Mouse (Mus musculus) adrenal gland, postnatal 10 days (tissue): ENCODE data around the gene Tsga10. TPM values are rescaled to one million over a fixed set of nuclear protein-coding genes. Genes with fewer than 3 reads are reported as not detected.

Experiments
- DNase-seq: peaks from one replicate; pipeline ENCODE4 v3.0.0; 2021; ENCODE audit warnings: mixed read lengths
- long read RNA-seq, 2 experiments: library from polyadenylated mRNA; stranded (forward); transcript quantifications; one replicate each; pipeline ENCODE4 v2.0.0; 2021
- total RNA-seq, 2 experiments: library from RNA; stranded (reverse); gene quantifications; 2 replicates each; pipeline ENCODE4 v1.2.3; 2021

Tsga10 gene
- 1 to 10 TPM; 3.9 to 4.7 TPM for total RNA-seq
- long read RNA-seq, experiment 1, partial matches to known transcripts: 0 of 3 reads
- long read RNA-seq, experiment 1, other reads (novel, unspliced or antisense): 2 of 3 reads
- long read RNA-seq, experiment 2, partial matches to known transcripts: 0 of 1 reads
- long read RNA-seq, experiment 2, other reads (novel, unspliced or antisense): 0 of 1 reads

DNA sequence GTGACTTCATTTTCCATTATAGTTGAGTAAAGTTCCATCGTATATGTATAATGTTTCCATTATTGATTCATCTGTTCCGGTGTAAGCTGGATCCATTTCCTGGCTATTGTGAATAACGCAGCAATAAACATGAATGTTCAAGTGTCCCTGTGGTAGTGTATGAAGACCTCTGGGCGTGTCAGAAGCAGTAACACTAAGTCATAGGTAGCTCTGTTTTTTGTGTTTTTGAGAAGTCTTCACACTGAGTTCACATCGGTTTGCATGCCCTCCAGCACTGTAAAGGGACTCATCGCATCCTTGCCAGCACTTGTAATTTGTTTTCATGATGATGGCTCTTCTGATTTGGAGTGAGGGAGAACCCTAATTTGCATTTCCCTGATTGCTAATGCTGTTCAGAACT, at the start of gene Tsga10:
Gene Tsga10 (minus strand): TSS at position 144 of the 400 bp plus-strand sequence.
- DNase-seq: no peak

DNA sequence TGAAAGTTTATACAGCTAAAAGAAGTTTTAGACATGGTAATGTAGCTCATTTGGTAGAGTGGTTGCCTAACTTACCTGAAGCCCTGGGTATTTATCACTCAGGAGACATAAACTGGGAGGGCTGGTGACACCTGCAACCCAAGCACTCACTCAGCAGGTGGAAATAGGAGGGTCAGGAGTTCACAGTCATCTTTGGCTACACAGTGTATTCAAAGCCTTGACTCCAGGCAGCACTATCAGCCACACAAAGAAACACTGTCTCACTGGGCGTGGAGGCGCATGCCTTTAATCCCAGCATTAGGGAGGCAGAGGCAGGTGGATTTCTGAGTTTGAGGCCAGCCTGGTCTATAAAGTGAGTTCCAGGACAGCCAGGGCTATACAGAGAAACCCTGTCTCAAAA, 46.5 kb upstream of the Tsga10 start:
- no peak for DNase-seq

DNA sequence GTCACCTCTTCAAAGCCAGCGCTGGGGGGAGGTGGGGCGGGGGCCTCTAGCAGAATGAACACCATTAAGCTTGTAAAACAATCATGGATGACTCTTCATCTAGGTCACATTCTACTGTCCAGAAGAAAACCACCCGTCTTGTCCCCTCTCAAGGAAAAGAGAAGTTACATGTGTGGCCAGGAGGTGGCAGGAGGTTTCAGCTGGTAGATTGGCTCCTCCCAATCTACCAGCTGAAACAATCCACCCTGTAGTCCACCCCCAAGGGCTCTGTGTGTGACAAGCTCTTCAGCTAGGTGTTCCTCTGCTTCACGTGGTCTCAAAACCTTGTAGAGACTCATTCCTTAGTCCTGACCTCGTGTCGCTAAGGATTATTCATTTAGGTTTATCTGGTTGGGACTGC, 36.9 kb upstream of the Tsga10 start:
- DNase-seq: peak; percentile 52

DNA sequence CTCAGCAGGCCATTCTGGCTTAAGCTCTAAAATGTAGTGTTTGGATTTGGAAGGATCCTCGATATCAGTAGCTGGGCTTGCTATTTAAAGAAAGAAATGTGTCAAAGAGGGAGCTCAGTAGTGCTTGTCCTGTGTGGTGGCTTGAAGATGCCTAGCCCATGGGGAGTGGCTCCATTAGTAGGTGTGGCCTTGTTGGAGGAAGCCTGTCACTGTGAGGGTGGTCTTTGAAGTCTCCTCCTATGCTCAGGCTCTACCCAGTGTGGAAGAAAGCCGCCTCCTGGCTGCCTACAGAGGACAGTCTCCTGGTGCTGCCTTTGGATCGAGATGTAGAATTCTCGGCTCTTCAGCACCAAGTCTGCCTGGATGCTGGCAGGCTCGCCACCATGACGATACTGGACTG, 34.1 kb upstream of the Tsga10 start:
- DNase-seq: no peak

DNA sequence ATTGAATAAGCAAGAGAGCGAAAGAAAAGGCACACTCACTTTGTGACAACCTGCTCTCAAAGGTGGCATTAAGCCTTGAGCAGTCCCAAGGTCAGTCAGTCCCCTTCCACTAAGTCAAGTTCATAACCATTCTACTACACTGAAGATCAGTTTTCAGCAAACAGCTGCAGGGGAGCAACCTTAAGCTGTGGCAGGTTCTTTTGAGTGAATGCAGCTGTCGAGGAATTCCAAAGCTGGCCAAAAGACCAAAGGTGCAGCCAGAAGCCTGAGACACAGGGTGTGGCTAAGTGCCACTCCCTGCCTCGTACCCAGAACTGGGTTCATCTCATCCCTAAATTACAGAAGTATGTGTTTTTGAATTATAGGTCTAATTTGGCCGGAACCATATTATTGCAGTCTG, 33.6 kb upstream of the Tsga10 start:
- DNase-seq: no peak

DNA sequence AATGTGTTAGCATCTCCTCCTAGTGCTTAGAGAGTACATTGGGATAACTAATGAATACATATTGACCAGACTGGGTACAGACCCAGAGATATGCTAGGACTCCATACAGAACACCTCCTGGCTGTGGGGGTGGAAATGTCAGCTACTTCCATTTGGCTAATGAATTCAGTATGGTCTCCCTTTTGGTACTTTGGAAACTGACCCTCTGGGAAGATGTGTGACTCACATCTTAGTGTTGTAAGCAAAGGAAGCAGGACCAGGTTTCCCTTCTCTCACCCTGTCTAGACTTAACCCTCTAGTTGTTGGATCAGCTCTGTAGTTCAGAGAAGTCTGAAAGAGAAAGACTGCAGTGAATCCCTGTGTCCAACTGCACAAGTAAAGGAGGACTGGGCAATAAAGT, 28.4 kb upstream of the Tsga10 start:
- DNase-seq: no peak

DNA sequence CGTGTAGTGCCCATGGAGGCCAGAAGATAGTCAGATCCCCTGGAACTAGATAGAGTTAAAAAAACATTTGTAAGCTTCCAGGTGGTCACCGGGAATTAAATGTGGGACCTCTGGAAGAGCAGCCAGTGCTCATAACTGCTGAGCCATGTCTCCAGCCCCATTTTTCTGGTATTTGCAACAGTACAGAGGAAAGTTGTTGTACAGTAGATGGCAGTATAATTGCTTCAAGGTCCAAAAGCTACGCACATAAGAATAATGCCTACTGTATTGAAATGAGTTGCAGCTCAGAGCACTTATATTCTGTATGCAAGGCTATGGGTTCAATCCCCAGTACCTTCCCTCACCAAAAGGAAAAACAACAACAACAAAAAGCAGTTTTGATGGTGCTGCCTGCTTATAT, 25.2 kb upstream of the Tsga10 start:
- DNase-seq: no peak

DNA sequence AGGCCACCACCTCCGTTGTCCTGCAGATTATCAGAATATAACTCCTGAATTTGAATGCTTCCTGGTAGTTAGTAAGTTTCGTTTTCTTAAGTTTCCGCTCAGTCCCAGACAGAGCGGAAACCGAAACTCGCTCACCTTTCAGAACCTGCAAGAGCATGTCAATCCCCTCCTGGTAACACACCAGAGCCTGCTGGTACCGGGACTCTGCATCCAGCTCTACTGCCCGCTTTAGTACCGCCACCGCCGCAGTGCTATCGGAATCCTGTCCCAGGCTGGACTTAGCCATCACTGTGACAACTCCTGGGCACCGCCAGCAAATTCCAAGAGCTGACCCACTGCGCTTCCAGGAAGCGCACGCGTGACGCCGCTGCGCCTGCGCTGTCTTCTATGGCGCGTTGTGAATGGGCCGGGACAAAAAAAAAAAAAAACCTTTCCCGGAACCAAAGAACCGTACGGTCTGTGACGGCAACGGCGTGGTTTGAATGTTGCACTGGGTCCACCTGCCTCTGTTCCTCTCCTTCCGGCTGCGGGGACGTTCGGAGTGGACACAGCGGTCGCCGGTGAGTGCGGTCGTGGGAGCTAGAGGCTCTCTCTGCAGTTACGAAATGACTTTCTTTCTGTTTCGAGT, 23.9 kb upstream of the Tsga10 start, which contains the start of the genes Mitd1 and Mrpl30:
Gene Mitd1 (minus strand): TSS at position 387 of the 628 bp plus-strand sequence.
Gene Mrpl30 (plus strand): TSS at position 453 of the 628 bp plus-strand sequence.
- DNase-seq: peak; percentile 93

DNA sequence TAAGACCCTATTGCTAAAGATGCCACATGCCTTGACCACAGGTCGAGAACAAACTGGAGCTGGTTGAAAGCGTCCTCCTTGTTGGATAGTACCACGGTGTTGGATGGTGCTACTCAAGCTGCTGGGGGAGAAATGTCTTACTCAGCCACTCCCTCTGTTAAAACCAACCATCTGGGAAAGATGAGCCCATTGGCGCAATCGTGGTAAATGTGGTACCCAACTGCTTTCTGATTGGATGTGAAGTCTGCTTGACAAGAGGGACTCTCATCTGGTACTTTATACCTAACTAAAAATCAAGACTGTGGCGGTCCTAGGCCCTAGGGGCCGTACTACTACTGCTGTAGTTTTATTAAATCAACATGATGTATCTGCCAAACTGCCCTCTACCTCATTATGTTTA, 23.0 kb upstream of the Tsga10 start:
- DNase-seq: no peak

DNA sequence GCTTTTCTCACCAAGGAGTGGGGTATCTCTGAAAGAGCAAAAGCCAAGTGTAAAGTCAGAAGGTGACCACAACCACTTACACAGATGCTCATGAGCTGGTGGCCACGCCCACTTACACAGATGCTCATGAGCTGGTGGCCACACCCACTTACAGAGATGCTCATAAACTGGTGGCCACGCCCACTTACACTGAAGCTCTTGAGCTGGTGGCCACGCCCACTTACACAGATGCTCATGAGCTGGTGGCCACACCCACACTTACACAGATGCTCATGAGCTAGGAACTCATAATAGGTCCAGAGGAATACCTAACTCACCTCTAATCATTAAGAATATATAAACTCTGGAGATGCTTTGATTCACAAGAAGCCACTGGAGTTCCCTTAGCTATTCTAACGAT, 18.2 kb upstream of the Tsga10 start:
- DNase-seq: no peak

DNA sequence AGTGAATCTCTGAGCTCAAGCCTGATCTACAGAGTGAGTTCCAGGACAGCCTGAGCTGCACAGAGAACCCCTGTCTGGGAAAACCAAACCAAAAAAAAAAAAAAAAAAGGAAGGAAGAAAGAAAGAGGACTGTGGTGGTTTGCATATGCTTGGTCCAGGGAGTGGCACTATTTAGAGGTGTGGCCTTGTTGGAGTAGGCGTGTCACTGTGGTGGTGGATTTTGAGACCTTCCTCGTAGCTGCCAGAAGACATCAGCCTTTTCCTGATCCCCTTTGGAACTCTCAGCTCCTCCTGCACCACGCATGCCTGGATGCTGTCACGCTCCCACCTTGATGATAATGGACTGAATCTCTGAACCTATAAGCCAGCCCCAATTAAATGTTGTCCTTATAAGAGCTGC, 17.2 kb upstream of the Tsga10 start:
- no peak for DNase-seq

DNA sequence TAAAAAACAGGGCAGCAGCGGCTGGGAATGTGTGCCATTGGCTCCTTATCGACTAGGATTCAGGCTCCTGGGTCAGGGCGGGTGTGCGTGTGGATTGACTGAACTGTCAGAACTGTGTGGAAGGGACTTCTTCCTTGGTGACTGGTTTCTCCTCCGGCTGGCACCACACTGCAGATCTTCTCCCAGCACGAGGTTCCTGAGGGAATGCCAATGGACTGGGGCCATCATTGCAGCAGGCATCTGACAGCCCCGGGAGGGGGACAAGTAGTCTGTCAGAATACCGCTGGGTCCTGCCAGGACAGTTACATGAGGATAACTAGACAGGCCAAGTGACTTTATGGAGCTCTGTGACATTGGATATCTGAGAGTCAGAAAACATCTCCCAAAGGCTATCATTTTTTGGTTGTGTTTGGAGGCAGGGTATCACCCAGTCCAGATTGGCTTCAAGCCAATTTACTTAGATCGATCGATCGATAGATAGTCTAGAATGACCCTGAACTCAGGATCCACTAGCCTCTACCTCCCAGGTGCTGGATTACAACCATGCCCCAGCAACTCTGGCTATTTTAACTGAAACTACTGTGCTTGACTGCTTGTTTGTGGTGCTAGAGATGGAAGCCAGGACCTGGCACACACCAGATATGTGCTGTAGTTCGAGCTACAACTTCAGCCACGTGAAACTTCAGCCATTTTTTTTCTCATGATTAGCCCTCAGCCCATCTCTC, 11.7 kb upstream of the Tsga10 start:
- peak; percentile 66 for DNase-seq

DNA sequence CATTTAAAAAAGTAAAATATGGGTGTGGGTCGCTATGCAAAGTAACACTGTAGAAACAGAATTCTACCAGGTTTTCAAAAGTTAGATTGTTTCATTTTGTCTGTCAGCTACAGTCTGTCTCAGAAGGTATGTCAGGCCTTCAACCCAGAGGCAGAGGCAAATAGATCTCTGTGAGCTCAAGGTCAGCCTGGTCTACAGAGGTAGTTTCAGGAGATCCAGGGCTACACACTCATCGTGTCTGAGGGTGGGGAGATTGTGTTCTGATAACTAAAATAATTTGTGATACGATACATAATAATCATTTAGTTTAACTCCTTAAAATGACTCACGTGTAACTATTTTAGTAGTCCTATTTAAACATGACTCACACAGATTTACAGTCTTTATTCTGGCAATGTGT, 6.9 kb upstream of the Tsga10 start:
- DNase-seq: no peak

DNA sequence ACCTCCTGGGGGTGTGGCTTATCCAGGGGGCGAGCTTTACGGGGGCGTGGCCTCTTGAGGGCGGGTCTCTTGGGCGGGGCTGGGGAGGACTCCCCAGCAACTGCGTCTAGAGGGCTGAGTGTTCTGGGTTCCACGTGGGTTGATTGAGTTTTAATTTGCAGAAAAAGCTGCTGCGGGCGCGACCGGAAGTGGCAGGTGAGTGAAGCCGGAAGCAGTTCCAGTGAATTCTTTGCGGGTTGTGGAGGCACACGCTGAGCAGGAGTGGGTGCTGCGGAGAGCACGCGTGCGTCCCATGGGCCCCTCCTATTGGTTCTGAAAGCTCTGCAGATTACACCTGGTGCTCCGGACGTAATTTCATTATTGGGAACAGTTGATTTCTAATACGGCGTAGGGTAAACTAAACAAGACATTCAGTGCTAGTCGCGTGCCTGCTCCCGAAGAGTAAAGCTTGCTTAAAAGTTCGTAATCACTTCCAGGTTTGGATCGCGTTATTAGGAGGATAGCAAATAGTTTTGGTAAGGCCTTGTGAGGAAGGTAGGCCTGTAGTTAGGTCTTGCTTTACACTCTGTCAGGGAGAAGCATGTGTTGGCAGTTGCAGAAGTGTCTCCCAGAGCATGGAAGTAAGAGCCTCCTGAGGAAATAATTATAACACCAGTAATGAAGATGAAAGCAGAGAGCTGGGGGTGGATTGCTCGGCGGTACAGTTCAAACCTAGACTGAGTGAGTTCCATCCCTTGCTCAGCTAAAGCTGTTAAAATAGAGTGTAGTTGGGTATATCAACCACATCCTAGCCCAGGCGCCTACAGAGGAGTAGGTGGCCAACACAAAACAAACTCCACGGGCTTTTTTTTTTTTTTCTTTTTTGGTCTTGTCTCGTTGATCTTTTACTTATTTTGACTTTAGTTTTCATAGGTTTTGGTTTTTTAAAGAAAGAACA, 6.2 kb upstream of the Tsga10 start:
- peak; percentile 91 for DNase-seq

DNA sequence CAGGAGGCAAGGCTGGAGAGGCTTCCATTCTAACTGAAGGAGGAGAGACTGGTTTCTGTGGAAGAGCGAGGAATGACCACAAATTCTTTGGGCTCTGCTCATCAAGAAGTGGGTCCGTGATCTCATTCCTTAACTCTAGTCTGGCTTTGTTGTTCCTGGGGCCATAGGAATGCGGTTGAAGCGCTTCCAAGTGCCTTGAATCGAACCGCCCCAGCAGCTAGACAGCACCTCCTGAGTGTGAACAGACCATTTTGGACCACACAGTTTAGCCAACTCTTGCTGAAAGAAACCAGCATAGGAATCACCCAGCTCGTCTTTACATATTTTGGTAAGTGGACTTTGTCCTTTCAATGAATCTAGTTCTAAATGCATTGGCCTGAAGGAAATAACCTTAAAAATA, 5.5 kb upstream of the Tsga10 start, which contains the start of gene Lipt1:
Gene Lipt1 (plus strand): TSS at position 35 of the 400 bp plus-strand sequence.
- no peak for DNase-seq

DNA sequence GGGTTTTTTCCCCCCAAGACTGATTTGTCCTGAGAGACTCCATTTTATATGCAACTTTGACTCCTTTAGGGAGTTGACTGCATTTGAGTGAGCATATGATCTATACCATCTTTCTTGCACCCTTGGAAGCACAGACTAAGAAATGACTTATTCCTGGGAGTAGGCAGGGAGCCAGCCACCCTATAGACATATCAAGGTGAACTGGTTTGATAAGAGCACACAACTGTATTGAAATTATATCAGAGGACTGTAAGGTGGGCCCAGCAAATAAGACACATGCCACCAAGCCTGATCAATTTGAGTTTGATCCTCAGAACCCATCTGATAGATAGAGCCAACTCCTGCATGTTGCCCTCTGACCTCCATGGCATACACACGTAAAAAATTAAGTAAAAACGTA, 3.1 kb upstream of the Tsga10 start:
- DNase-seq: no peak

DNA sequence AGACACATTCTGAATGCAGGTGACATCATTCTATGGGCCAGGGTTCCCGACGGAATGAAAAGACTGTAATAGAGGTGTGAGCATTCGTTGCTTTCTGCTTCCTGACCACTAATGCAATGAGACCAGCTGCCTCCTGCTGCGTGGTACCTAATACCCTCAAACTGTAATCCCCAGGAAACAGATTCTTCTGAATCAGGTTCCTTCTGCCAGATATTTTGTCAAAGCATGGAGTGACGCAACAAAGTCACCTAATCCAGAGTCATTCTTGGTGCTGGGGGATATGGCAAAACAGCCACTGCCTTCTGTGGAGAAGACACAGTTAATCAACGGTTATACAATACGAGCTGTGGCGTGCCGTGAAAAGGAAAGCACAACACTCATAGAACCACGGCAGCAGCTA, 2.4 kb upstream of the Tsga10 start:
- DNase-seq: no peak

DNA sequence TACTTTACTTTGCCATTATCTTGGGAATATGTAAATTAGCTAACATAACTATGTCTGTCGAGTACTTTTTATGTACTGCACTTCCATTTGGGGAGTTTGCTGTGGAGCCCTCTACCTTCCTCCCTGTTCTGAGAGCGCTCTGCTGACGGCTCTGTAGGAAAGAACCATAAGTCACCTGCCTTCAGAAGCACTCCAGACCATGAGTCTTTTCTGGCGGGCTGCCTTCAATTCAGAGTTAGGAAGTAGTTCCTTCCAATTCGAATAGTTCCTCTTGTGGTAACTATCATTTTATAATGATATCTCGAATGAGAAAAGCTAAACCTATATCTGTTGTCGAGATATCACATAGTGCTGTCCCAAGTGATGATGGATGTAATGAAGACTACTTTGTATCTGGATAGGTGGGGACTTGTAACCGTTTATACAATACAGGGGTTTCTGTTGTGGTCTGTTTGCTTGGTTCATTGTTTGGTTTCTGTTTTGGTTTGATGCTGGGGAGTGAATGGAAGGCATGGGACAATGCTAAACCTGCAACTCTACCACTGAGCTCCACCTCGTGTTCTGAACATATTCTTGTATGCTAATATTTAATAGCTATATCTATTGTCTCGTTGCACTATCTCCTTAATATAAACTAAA, 1.6 kb upstream of the Tsga10 start:
- no peak for DNase-seq

DNA sequence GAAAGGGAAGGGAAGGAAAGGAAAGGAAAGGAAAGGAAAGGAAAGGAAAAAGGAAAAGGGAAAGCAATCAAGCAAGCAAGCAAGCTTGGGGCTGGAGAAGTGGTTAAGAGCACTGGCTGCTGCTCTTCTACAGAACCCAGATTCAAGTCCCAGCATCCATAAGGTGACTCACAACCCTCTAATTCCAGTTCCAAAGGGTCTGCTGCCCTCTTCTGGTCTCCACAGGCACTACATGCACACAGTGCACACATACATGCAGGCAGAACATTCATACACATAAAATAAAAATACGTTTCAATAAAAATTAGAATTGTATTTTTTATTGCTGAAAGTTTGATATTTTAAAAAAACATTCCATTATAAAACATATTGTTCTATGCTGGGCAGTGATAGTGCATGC, 827 bp upstream of the Tsga10 start:
- peak; percentile 67 for DNase-seq

DNA sequence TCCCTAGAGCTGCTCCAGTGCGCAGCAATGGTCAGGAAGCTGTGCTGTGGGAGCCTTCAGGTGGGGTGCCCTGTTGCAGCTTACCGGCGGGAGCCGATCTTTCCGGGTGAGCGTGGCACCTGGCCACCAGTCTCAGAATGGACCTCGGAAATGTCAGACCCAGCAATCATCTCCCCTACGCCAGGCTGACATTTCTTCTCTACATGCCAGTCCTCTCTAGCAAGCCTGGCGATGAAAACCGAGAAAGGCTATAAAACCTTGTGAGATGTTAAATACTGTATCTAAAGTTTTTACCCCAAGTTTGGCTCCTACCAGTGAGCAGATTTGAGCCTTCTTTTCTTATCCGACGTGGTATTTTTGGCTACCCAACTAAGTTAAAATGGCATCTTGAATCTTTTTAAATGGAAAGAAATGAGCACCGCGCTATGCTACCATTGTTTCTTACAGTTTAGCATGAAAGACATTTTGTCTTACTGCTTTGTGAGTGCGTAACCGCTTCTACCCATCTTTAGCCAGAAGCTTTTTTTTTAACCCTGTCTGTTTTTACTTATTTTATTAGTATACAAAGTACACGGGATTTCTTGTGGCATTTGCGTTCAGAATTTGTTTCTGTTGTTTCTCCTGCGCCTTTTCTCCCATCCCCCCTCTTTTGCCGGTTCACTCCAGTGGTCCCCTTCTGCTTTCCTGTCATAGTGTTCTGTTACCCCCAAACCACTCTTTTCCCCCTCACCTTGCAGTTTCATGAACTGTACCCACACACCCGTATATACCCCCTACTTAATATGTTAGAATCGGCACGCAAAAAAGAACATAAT, 621 bp downstream of the Tsga10 start:
- peak; percentile 13 for DNase-seq
